Mouse (Mus musculus) right cerebral cortex, postnatal 4 days (tissue): ENCODE measurements around the gene Phlpp2.
"Not testable (repeated sequence)": the region's sequence is repeated elsewhere in the genome, so short reads cannot be mapped to it uniquely, and the experiment has no call there.

ENCODE experiments used
- DNase-seq: peaks from one replicate; pipeline ENCODE4 v3.0.0-alpha.2; 2022

The Phlpp2 gene

GRCm38 (mm10) chr8:109868003-109868679 lies at the start of gene Phlpp2:
Phlpp2 (plus strand) TSS chr8:109868542.
- peak; percentile 94 for DNase-seq

DNA sequence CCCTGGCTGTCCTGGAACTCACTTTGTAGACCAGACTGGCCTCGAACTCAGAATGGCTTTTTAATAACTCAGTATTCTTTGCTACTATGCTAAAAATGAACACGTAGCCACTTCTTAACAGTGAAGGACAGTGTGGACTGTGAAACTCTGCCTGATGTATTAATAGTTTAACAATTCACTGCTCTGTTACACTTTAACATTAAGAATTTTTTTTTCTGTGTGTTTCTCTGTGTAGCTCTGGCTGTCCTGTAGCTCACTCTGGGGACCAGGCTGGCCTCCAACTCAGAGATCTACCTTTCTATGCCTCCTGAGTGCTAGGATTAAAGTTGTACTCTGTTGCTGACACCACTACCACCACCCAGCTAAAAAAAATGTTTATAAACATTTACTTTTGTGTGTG lies 44.8 kb upstream of the Phlpp2 start:
- DNase-seq, result no peak

DNA sequence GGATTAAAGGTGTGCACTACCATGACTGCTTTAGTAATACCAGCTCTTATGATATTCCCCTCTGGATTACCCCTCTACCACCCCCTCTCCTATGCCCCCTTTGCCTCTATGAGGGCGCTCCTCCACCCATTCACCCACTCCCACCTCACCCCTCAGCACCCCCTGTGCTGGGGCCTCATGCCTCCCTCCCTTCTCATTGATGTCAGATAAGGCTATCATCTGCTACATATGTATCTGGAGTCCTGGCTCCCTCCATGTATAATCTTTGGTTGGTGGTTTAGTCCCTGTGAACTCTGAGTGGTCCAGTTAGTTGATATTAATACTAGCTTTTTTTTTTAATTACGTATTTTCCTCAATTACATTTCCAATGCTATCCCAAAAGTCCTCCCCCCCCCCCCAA lies 28.5 kb upstream of the Phlpp2 start:
- DNase-seq, result no peak

- no peak for DNase-seq
Measured at GRCm38 (mm10) chr8:109842468-109842867, 25.9 kb upstream of the Phlpp2 start.

GRCm38 (mm10) chr8:109847866-109848265 lies 20.5 kb upstream of the Phlpp2 start:
- DNase-seq, result no peak

GRCm38 (mm10) chr8:109848981-109849380 lies 19.4 kb upstream of the Phlpp2 start:
- no peak for DNase-seq

GRCm38 (mm10) chr8:109853423-109853822 lies 14.9 kb upstream of the Phlpp2 start:
- peak; percentile 51 for DNase-seq

GRCm38 (mm10) chr8:109854522-109854921 lies 13.8 kb upstream of the Phlpp2 start:
- no peak for DNase-seq

GRCm38 (mm10) chr8:109855451-109855850 lies 12.9 kb upstream of the Phlpp2 start:
- DNase-seq, result no peak

GRCm38 (mm10) chr8:109863398-109863797 lies 4.9 kb upstream of the Phlpp2 start:
- DNase-seq, result no peak

DNA sequence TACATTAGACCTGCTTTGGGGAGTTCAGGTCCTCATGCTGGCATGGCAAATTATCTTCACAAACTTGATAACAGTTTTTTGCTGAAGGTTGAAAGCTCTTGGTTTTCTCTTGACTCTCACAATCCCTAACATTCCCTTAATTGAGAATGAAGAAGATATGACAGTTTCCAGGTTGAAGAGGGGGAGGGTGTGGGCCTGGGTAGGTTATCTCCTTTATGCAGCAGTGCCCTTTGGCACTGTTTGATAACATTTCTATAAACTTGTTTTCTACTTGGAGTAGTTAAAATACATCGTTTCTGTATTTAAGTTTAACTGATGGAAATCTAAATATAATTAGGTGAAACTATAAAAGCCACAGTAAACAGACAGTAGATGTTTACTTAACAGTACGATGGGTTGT lies 3.5 kb upstream of the Phlpp2 start:
- no peak for DNase-seq

DNA sequence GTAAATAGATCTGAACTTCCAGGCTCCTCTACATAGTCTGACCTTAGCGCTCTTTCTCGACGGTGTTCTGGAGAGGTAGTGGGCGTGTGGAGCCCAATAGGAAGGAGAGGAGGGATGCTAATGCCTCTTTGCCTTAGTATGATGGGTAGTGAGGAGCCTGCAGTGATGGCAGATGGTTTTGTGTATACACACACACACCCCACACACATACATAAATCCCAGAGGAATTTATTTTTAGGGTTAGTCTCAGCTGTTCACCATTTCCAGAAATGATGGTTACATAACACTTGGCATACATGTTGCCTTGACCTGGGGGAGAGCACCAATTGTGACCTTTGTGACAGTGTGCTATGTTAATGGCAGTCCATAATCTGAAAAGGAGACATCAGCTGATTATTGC lies 2.8 kb upstream of the Phlpp2 start:
- DNase-seq, result no peak

DNA sequence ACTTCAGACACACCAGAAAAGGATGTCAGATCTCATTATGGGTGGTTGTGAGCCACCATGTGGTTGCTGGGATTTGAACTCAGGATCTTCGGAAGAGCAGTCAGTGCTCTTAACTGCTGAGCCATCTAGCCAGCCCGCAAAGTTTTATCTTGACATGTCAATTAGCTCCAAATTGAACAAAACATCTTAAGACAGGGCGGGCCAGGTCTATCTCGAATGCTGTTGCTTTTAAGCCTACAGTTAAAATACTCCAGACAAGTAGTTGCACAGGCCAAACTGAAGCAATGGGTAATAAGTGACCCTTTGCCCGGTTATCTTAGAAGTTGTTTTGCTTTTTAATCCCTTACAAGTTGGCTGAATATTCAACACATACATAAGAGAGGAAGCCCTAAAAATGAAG lies 1.7 kb upstream of the Phlpp2 start:
- DNase-seq, result no peak

DNA sequence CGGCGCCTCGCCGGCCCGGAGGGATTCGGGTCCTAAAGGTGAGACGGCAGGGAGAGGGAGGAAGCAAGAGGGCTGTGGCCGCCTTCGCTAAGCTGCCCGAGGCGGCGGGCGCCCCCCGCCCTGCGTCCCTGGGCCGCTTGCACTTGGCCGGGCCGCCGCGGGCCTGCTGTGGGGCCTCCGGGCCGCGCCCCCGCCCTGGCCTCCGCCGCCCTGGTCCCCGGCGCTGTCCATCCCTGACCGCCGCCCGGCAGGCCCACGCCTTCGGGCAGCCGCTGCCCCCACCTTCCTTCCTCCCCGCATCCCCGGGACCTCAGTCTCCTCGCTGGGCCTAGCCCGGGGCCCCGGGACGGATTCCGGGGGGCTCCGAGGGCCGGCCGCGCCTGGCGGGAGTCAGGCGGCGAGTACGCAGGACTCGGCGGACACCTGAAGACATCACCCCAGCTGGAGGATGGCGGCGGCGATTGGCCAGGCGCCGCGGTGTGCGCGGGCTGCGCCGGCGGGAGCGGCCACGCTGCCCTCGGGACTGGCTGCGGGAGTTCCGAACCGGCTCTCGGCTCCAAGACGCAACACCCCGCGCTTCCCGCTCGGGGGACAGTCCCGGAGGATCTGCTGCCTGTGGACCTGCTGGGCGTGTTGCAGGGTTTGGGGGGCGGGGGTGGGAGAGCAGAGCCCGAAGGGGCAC lies 479 bp downstream of the Phlpp2 start:
- DNase-seq, result peak; percentile 40

DNA sequence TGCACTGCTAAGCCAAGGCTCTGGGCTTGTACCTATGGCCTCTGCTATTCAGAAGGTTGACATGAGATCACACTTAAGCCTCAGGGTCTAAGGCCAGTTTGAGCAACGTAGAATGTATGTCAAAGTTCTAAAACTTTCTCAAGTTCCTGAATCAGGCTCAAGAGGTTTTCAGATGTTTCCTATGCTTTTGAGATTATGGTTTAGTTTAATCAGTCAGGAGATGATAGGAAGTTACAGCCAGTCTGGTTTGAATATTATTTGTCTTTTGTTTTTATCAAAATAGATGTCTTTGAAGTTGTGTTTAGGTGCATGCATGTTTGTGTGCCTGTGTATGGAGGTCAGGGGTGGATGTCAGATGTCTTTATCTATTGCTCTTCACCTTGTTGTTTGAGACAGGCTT lies 2.7 kb downstream of the Phlpp2 start:
- DNase-seq, result no peak

GRCm38 (mm10) chr8:109873800-109874199 lies 5.5 kb downstream of the Phlpp2 start:
- DNase-seq, result not testable (repeated sequence)

GRCm38 (mm10) chr8:109880012-109880662 lies 11.8 kb downstream of the Phlpp2 start:
- no peak for DNase-seq

DNA sequence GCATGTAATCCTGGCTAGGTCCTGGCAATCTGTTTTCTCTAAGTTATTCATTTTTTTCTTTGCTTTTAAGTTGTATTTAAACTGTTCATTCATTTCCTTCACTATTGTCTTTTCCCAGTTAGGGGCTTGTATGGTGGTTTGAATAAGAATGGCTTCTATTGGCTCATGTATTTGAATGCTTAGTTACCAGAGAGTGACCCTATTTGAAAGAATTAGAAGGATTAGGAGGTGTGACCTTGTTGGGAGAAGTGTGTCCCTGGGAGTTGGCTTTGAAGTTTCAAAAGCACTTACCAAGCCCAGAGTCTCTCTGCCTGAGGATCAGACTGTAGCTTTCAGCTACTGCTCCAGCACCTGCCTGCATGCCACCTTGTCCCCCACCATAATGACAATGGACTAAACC lies 17.0 kb downstream of the Phlpp2 start:
- no peak for DNase-seq

DNA sequence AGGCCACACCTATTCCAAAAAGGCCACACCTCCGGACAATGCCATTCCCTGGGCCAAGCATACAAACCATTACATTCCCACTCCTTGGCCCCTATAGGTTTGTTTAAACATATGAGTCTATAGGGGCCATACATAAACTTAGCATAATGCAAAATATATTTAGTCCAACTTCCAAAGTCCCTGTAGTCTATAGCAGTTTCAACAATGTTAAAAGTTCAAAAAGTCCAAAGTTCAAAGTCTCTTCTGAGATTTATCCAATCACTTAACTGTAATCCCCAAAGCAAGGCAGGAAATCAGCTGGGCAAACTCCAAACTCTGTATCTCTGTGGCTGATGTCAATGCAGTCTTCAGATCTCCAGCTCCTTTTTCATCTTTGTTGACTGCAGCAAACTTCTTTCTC lies 20.9 kb downstream of the Phlpp2 start:
- no peak for DNase-seq

- no peak for DNase-seq
Measured at GRCm38 (mm10) chr8:109890794-109891585, 22.6 kb downstream of the Phlpp2 start.

DNA sequence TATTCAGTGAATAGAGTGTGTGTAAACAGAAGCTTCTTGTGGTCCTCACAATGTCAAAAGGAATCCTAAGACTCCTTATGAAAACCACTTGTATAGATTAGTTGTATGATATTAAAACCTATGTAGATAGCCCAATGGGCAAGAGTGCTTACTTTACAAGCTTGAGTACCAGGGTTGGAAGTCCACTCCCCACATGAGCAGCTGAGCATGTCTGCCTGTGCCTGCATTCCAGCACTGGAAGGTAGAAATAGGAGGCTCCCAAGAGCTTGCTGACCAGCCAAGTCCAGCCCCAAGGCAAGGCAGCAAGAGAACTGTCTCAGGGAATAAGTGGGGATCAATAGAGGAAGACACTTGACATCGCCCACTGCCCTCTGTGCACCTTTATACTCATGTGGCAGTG lies 26.3 kb downstream of the Phlpp2 start:
- no peak for DNase-seq

DNA sequence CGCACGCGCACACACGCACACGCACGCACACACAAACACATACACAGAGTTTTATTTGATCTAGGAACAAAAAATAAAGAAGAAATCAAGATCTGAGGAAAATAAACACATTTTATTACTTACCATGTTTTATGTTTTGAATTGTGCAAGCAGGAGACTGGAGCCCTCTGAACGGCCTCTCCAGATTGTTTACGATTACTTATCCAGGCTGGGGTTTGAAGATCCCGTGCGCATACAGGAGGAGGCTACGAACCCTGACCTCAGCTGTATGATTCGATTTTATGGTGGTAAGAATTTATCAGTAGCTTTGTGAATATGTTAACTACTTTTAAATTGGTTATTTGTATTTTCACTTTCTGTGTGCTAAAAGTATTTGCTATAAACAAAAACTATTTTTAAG lies 27.0 kb downstream of the Phlpp2 start:
- DNase-seq, result no peak

DNA sequence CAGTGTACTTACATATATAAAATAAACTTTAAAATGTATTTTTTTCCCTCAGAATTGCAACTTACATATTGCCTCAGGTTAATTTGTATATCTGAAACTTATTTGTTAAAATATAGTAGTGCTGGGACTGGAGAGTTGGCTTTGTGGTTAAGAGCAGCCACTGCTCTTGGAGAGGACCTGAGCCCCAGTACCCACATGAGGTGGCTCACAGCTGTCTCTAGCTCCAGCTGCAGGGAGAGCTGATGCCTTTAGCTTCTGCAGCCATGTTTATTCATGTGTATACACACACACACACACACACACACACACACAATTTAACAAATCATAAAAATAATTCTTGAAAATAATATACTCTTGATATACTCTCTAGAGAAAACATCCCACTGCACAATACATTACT lies 34.0 kb downstream of the Phlpp2 start:
- DNase-seq, result no peak
